Mouse (Mus musculus): Measurements from ENCODE around the gene Ndufs3. TPM values are rescaled to one million over a fixed set of nuclear protein-coding genes. Genes with fewer than 3 reads are reported as not detected.
"Not testable (repeated sequence)": the region's sequence is repeated elsewhere in the genome, so short reads cannot be mapped to it uniquely, and the experiment has no call there.

Gene Ndufs3
- polyA plus RNA-seq, 1 experiment from 2014 or later, result 204 TPM

- H3K36me3 ChIP-seq, result peaks cover 44% of the 10 kb centered on the region
- peak overlapping the region; percentile 95 for H3K27ac ChIP-seq (replicated peaks)
- H3K9ac ChIP-seq, result peak overlapping the region; percentile 84
- under 1% methylated on average over 21 of the region's 21 CpGs for WGBS
- peak overlapping the region; percentile 60 for H3K4me2 ChIP-seq (replicated peaks)
- peak; percentile 32; the same call in 1 of the 2 replicates for ATAC-seq (ENCODE audit: insufficient number of reproducible peaks, low FRiP score, low TSS enrichment, low read depth)
- H3K27me3 ChIP-seq, result no peaks in the 10 kb centered on the region
- H3K9me3 ChIP-seq (replicated peaks), result no peaks in the 10 kb centered on the region
- peaks cover 27% of the 10 kb centered on the region for H3K4me1 ChIP-seq
- peak overlapping the region; percentile 96 for H3K4me3 ChIP-seq (replicated peaks)
These were observed 213 bp upstream of the Ndufs3 start for GRCm38 (mm10) chr2:90904856-90905224.

- no peak for ATAC-seq (ENCODE audit: insufficient number of reproducible peaks, low FRiP score, low TSS enrichment, low read depth)
- WGBS, result 75% methylated on average over 2 of the region's 2 CpGs
- Histone ChIP-seq H3K36me3 (peaks cover 38% of the 10 kb centered on the region), H3K4me1 (peaks cover 27% of the 10 kb centered on the region), H3K4me2 (replicated peaks) (peak overlapping the region; percentile 60), H3K9me3 (replicated peaks) (no peaks in the 10 kb centered on the region), H3K27ac (replicated peaks) (no peak overlapping the region), H3K9ac (peak overlapping the region; percentile 84), H3K27me3 (no peaks in the 10 kb centered on the region), H3K4me3 (replicated peaks) (peak overlapping the region; percentile 96)
These were observed 1.2 kb downstream of the Ndufs3 start for GRCm38 (mm10) chr2:90903398-90903797.

GRCm38 (mm10) chr2:90894299-90894677, 10.3 kb downstream of the Ndufs3 start:
- peaks cover 48% of the 10 kb centered on the region for H3K36me3 ChIP-seq

GRCm38 (mm10) chr2:90893673-90894298, 10.8 kb downstream of the Ndufs3 start:
- Histone ChIP-seq H3K9ac (no peak overlapping the region), H3K4me2 (replicated peaks) (no peak overlapping the region), H3K27ac (replicated peaks) (no peak overlapping the region), H3K36me3 (peaks cover 44% of the 10 kb centered on the region), H3K4me1 (peaks cover 18% of the 10 kb centered on the region), H3K27me3 (peaks cover 4% of the 10 kb centered on the region), H3K4me3 (replicated peaks) (no peak overlapping the region), H3K9me3 (replicated peaks) (no peaks in the 10 kb centered on the region)
- whole genome bisulfite sequencing, result 80% methylated on average over 6 of the region's 6 CpGs
- no peak for ATAC-seq (ENCODE audit: insufficient number of reproducible peaks, low FRiP score, low TSS enrichment, low read depth)

More at GRCm38 (mm10) chr2:90894299-90894677, 10.3 kb downstream of the Ndufs3 start:
- not testable (repeated sequence) for H3K27me3 ChIP-seq; H3K4me2 ChIP-seq (replicated peaks); H3K27ac ChIP-seq (replicated peaks); ATAC-seq (ENCODE audit: insufficient number of reproducible peaks, low FRiP score, low TSS enrichment, low read depth); H3K9ac ChIP-seq; H3K9me3 ChIP-seq (replicated peaks); H3K4me3 ChIP-seq (replicated peaks)
- WGBS, result 90% methylated on average over 3 of the region's 3 CpGs
- peaks cover 16% of the 10 kb centered on the region for H3K4me1 ChIP-seq

GRCm38 (mm10) chr2:90889550-90890548, 14.8 kb downstream of the Ndufs3 start:
- H3K27me3 ChIP-seq, result peaks cover 38% of the 10 kb centered on the region
- H3K9ac ChIP-seq, result peak overlapping the region; percentile 51
- H3K9me3 ChIP-seq (replicated peaks), result no peaks in the 10 kb centered on the region
- WGBS, result 3% methylated on average over 132 of the region's 133 CpGs
- peak overlapping the region; percentile 75 for H3K4me2 ChIP-seq (replicated peaks)
- peak overlapping the region; percentile 51 for H3K27ac ChIP-seq (replicated peaks)
- H3K4me3 ChIP-seq (replicated peaks), result peak overlapping the region; percentile 61
- peaks cover 30% of the 10 kb centered on the region for H3K4me1 ChIP-seq
- peaks cover 7% of the 10 kb centered on the region for H3K36me3 ChIP-seq
- peak; percentile 82 for ATAC-seq (ENCODE audit: insufficient number of reproducible peaks, low FRiP score, low TSS enrichment, low read depth)

GRCm38 (mm10) chr2:90887627-90888026, 17.0 kb downstream of the Ndufs3 start:
- H3K27ac ChIP-seq (replicated peaks), result no peak overlapping the region
- no peaks in the 10 kb centered on the region for H3K36me3 ChIP-seq
- peaks cover 30% of the 10 kb centered on the region for H3K4me1 ChIP-seq
- ATAC-seq (ENCODE audit: insufficient number of reproducible peaks, low FRiP score, low TSS enrichment, low read depth), result no peak
- H3K4me3 ChIP-seq (replicated peaks), result no peak overlapping the region
- 70% methylated on average over 5 of the region's 5 CpGs for WGBS
- H3K9ac ChIP-seq, result no peak overlapping the region
- H3K4me2 ChIP-seq (replicated peaks), result no peak overlapping the region
- peaks cover 38% of the 10 kb centered on the region for H3K27me3 ChIP-seq
- H3K9me3 ChIP-seq (replicated peaks), result no peaks in the 10 kb centered on the region

GRCm38 (mm10) chr2:90886436-90886835, 18.2 kb downstream of the Ndufs3 start:
- Histone ChIP-seq H3K9ac (no peak overlapping the region), H3K9me3 (replicated peaks) (no peaks in the 10 kb centered on the region), H3K27ac (replicated peaks) (no peak overlapping the region), H3K4me3 (replicated peaks) (peak overlapping the region; percentile 56), H3K4me2 (replicated peaks) (peak overlapping the region; percentile 98), H3K36me3 (no peaks in the 10 kb centered on the region), H3K4me1 (peaks cover 30% of the 10 kb centered on the region), H3K27me3 (peaks cover 38% of the 10 kb centered on the region)
- WGBS, result 26% methylated on average over 6 of the region's 6 CpGs
- ATAC-seq (ENCODE audit: insufficient number of reproducible peaks, low FRiP score, low TSS enrichment, low read depth), result no peak

GRCm38 (mm10) chr2:90885218-90886041, 19.2 kb downstream of the Ndufs3 start, which contains the start of gene C1qtnf4:
Gene C1qtnf4, plus strand, starts transcription at chr2:90885860.
- H3K27ac ChIP-seq (replicated peaks), result no peak within 1 kb of the TSS
- peaks cover 38% of the 10 kb centered on the region for H3K27me3 ChIP-seq
- H3K9me3 ChIP-seq (replicated peaks), result no peaks in the 10 kb centered on the region
- peak within 1 kb of the TSS; percentile 66 for H3K9ac ChIP-seq
- peaks cover 25% of the 10 kb centered on the region for H3K4me1 ChIP-seq
- 2% methylated on average over 45 of the region's 45 CpGs for WGBS
- H3K36me3 ChIP-seq, result no peaks in the 10 kb centered on the region
- ATAC-seq (ENCODE audit: insufficient number of reproducible peaks, low FRiP score, low TSS enrichment, low read depth), result peak; percentile 35; the same call in 1 of the 2 replicates
- H3K4me3 ChIP-seq (replicated peaks), result peak within 1 kb of the TSS; percentile 56
- peak within 1 kb of the TSS; percentile 98 for H3K4me2 ChIP-seq (replicated peaks)

- Histone ChIP-seq H3K9ac (no peak overlapping the region), H3K36me3 (no peaks in the 10 kb centered on the region), H3K4me3 (replicated peaks) (no peak overlapping the region), H3K27ac (replicated peaks) (no peak overlapping the region), H3K9me3 (replicated peaks) (no peaks in the 10 kb centered on the region), H3K27me3 (peaks cover 15% of the 10 kb centered on the region), H3K4me1 (peaks cover 12% of the 10 kb centered on the region; the same call in 1 of the 2 replicates), H3K4me2 (replicated peaks) (no peak overlapping the region)
- no peak for ATAC-seq (ENCODE audit: insufficient number of reproducible peaks, low FRiP score, low TSS enrichment, low read depth)
- 79% methylated on average over 2 of the region's 2 CpGs for WGBS
These were observed 22.8 kb downstream of the Ndufs3 start for GRCm38 (mm10) chr2:90881824-90882223.

- H3K27me3 ChIP-seq, result no peaks in the 10 kb centered on the region; the same call in 1 of the 2 replicates
- H3K9me3 ChIP-seq (replicated peaks), result no peaks in the 10 kb centered on the region
- no peak overlapping the region for H3K4me2 ChIP-seq (replicated peaks)
- no peaks in the 10 kb centered on the region for H3K36me3 ChIP-seq
- whole genome bisulfite sequencing, result 18% methylated on average over 6 of the region's 6 CpGs
- H3K4me3 ChIP-seq (replicated peaks), result no peak overlapping the region
- H3K27ac ChIP-seq (replicated peaks), result no peak overlapping the region
- H3K4me1 ChIP-seq, result peaks cover 3% of the 10 kb centered on the region; the same call in 1 of the 2 replicates
- H3K9ac ChIP-seq, result no peak overlapping the region
- no peak for ATAC-seq (ENCODE audit: insufficient number of reproducible peaks, low FRiP score, low TSS enrichment, low read depth)
These were observed 24.4 kb downstream of the Ndufs3 start for GRCm38 (mm10) chr2:90880144-90880785.

All from embryonic facial prominence, embryonic 15.5 days (tissue).